Mouse (Mus musculus): Measurements from ENCODE around the gene Prrt4. TPM values are rescaled to one million over a fixed set of nuclear protein-coding genes. Genes with fewer than 3 reads are reported as not detected.

The Prrt4 gene
- polyA plus RNA-seq, 1 experiment from 2014 or later = 0.53 TPM

GRCm38 (mm10) chr6:29201988-29202387, 22.6 kb upstream of the Prrt4 start:
- ATAC-seq (ENCODE audit: low FRiP score) = no peak
- H3K9ac ChIP-seq (ENCODE audit: low read length) = no peak overlapping the region
- no peak overlapping the region for H3K27ac ChIP-seq (ENCODE audit: low read depth, low read length)
- no peaks in the 10 kb centered on the region for H3K27me3 ChIP-seq (ENCODE audit: control insufficient read depth, insufficient read depth, low read length)
- H3K9me3 ChIP-seq (ENCODE audit: control insufficient read depth, low read length) = no peaks in the 10 kb centered on the region
- no peak for DNase-seq (ENCODE audit: low spot score, missing footprints)
- no peak overlapping the region for H3K4me3 ChIP-seq (ENCODE audit: low read depth, low read length)
- peaks cover 3% of the 10 kb centered on the region for H3K4me1 ChIP-seq (ENCODE audit: control insufficient read depth, insufficient read depth, low read length)
- no peak overlapping the region for H3K4me2 ChIP-seq
- WGBS = 92% methylated on average over 8 of the region's 8 CpGs
- H3K36me3 ChIP-seq (ENCODE audit: control insufficient read depth, insufficient read depth, low read length) = peaks cover 3% of the 10 kb centered on the region; the same call in 1 of the 2 replicates

- Histone ChIP-seq H3K4me3 (ENCODE audit: low read depth, low read length) (no peak overlapping the region), H3K27ac (ENCODE audit: low read depth, low read length) (no peak overlapping the region), H3K9me3 (ENCODE audit: control insufficient read depth, low read length) (no peaks in the 10 kb centered on the region), H3K9ac (ENCODE audit: low read length) (no peak overlapping the region), H3K36me3 (ENCODE audit: control insufficient read depth, insufficient read depth, low read length) (peaks cover 3% of the 10 kb centered on the region; the same call in 1 of the 2 replicates), H3K4me2 (no peak overlapping the region), H3K27me3 (ENCODE audit: control insufficient read depth, insufficient read depth, low read length) (no peaks in the 10 kb centered on the region), H3K4me1 (ENCODE audit: control insufficient read depth, insufficient read depth, low read length) (peaks cover 3% of the 10 kb centered on the region)
- DNase-seq (ENCODE audit: low spot score, missing footprints) (no peak), ATAC-seq (ENCODE audit: low FRiP score) (no peak)
- WGBS = 93% methylated on average over 5 of the region's 5 CpGs
Observed at GRCm38 (mm10) chr6:29201341-29201740, 22.0 kb upstream of the Prrt4 start.

GRCm38 (mm10) chr6:29200496-29200895, 21.1 kb upstream of the Prrt4 start:
- no peak overlapping the region for H3K9ac ChIP-seq (ENCODE audit: low read length)
- no peak overlapping the region for H3K27ac ChIP-seq (ENCODE audit: low read depth, low read length)
- WGBS = 72% methylated on average over 3 of the region's 3 CpGs
- no peaks in the 10 kb centered on the region for H3K27me3 ChIP-seq (ENCODE audit: control insufficient read depth, insufficient read depth, low read length)
- ATAC-seq (ENCODE audit: low FRiP score) (no peak), DNase-seq (ENCODE audit: low spot score, missing footprints) (no peak)
- H3K36me3 ChIP-seq (ENCODE audit: control insufficient read depth, insufficient read depth, low read length) = peaks cover 3% of the 10 kb centered on the region; the same call in 1 of the 2 replicates
- H3K4me2 ChIP-seq = no peak overlapping the region
- no peak overlapping the region for H3K4me3 ChIP-seq (ENCODE audit: low read depth, low read length)
- no peaks in the 10 kb centered on the region for H3K9me3 ChIP-seq (ENCODE audit: control insufficient read depth, low read length)
- H3K4me1 ChIP-seq (ENCODE audit: control insufficient read depth, insufficient read depth, low read length) = peaks cover 3% of the 10 kb centered on the region

- Histone ChIP-seq H3K4me2 (peak overlapping the region; percentile 40), H3K36me3 (ENCODE audit: control insufficient read depth, insufficient read depth, low read length) (peaks cover 3% of the 10 kb centered on the region; the same call in 1 of the 2 replicates), H3K4me1 (ENCODE audit: control insufficient read depth, insufficient read depth, low read length) (peaks cover 3% of the 10 kb centered on the region), H3K4me3 (ENCODE audit: low read depth, low read length) (peak overlapping the region; percentile 13; the same call in 1 of the 2 replicates), H3K9me3 (ENCODE audit: control insufficient read depth, low read length) (no peaks in the 10 kb centered on the region), H3K27ac (ENCODE audit: low read depth, low read length) (no peak overlapping the region), H3K27me3 (ENCODE audit: control insufficient read depth, insufficient read depth, low read length) (no peaks in the 10 kb centered on the region), H3K9ac (ENCODE audit: low read length) (peak overlapping the region; percentile 47; the same call in 1 of the 2 replicates)
- DNase-seq (ENCODE audit: low spot score, missing footprints) (no peak), ATAC-seq (ENCODE audit: low FRiP score) (no peak)
- 44% methylated on average over 8 of the region's 8 CpGs for WGBS
Observed at GRCm38 (mm10) chr6:29199223-29199855, 20.0 kb upstream of the Prrt4 start.

GRCm38 (mm10) chr6:29198309-29199222, 19.2 kb upstream of the Prrt4 start:
- Histone ChIP-seq H3K27ac (ENCODE audit: low read depth, low read length) (no peak overlapping the region), H3K9ac (ENCODE audit: low read length) (peak overlapping the region; percentile 47), H3K27me3 (ENCODE audit: control insufficient read depth, insufficient read depth, low read length) (no peaks in the 10 kb centered on the region), H3K4me2 (peak overlapping the region; percentile 40), H3K9me3 (ENCODE audit: control insufficient read depth, low read length) (no peaks in the 10 kb centered on the region), H3K4me1 (ENCODE audit: control insufficient read depth, insufficient read depth, low read length) (peaks cover 3% of the 10 kb centered on the region), H3K36me3 (ENCODE audit: control insufficient read depth, insufficient read depth, low read length) (no peaks in the 10 kb centered on the region), H3K4me3 (ENCODE audit: low read depth, low read length) (peak overlapping the region; percentile 13; the same call in 1 of the 2 replicates)
- ATAC-seq (ENCODE audit: low FRiP score) = peak; percentile 91
- WGBS = 8% methylated on average over 25 of the region's 25 CpGs
- DNase-seq (ENCODE audit: low spot score, missing footprints) = peak; percentile 99

- ATAC-seq (ENCODE audit: low FRiP score) (no peak), DNase-seq (ENCODE audit: low spot score, missing footprints) (no peak)
- H3K4me2 ChIP-seq = no peak overlapping the region
- no peaks in the 10 kb centered on the region for H3K9me3 ChIP-seq (ENCODE audit: control insufficient read depth, low read length)
- no peak overlapping the region for H3K4me3 ChIP-seq (ENCODE audit: low read depth, low read length)
- H3K4me1 ChIP-seq (ENCODE audit: control insufficient read depth, insufficient read depth, low read length) = peaks cover 3% of the 10 kb centered on the region
- no peak overlapping the region for H3K27ac ChIP-seq (ENCODE audit: low read depth, low read length)
- no peaks in the 10 kb centered on the region for H3K27me3 ChIP-seq (ENCODE audit: control insufficient read depth, insufficient read depth, low read length)
- WGBS = 81% methylated on average over 5 of the region's 5 CpGs
- no peaks in the 10 kb centered on the region for H3K36me3 ChIP-seq (ENCODE audit: control insufficient read depth, insufficient read depth, low read length)
- no peak overlapping the region for H3K9ac ChIP-seq (ENCODE audit: low read length)
Observed at GRCm38 (mm10) chr6:29195846-29196698, 16.7 kb upstream of the Prrt4 start.

- Histone ChIP-seq H3K27me3 (ENCODE audit: control insufficient read depth, insufficient read depth, low read length) (no peaks in the 10 kb centered on the region), H3K27ac (ENCODE audit: low read depth, low read length) (no peak overlapping the region), H3K36me3 (ENCODE audit: control insufficient read depth, insufficient read depth, low read length) (no peaks in the 10 kb centered on the region), H3K4me3 (ENCODE audit: low read depth, low read length) (no peak overlapping the region), H3K4me2 (no peak overlapping the region), H3K4me1 (ENCODE audit: control insufficient read depth, insufficient read depth, low read length) (peaks cover 3% of the 10 kb centered on the region), H3K9me3 (ENCODE audit: control insufficient read depth, low read length) (no peaks in the 10 kb centered on the region), H3K9ac (ENCODE audit: low read length) (no peak overlapping the region)
- 85% methylated on average over 5 of the region's 5 CpGs for WGBS
- ATAC-seq (ENCODE audit: low FRiP score) = no peak
- DNase-seq (ENCODE audit: low spot score, missing footprints) = no peak
Observed at GRCm38 (mm10) chr6:29195146-29195545, 15.8 kb upstream of the Prrt4 start.

- no peak overlapping the region for H3K4me2 ChIP-seq
- peaks cover 3% of the 10 kb centered on the region for H3K4me1 ChIP-seq (ENCODE audit: control insufficient read depth, insufficient read depth, low read length)
- WGBS = 77% methylated on average over 15 of the region's 15 CpGs
- H3K9me3 ChIP-seq (ENCODE audit: control insufficient read depth, low read length) = no peaks in the 10 kb centered on the region
- DNase-seq (ENCODE audit: low spot score, missing footprints) = no peak
- no peaks in the 10 kb centered on the region for H3K27me3 ChIP-seq (ENCODE audit: control insufficient read depth, insufficient read depth, low read length)
- no peak overlapping the region for H3K27ac ChIP-seq (ENCODE audit: low read depth, low read length)
- H3K36me3 ChIP-seq (ENCODE audit: control insufficient read depth, insufficient read depth, low read length) = no peaks in the 10 kb centered on the region
- H3K4me3 ChIP-seq (ENCODE audit: low read depth, low read length) = no peak overlapping the region
- ATAC-seq (ENCODE audit: low FRiP score) = no peak
- H3K9ac ChIP-seq (ENCODE audit: low read length) = no peak overlapping the region
Observed at GRCm38 (mm10) chr6:29193961-29194750, 14.8 kb upstream of the Prrt4 start.
